Mouse (Mus musculus) lung, postnatal 14 days (tissue): ENCODE measurements around the gene Hsdl1.

Experiments
- DNase-seq: peaks from one replicate; pipeline ENCODE4 v3.0.0; 2021

Gene Hsdl1

GRCm38 (mm10) chr8:119516674-119517073 lies 58.3 kb downstream of the Hsdl1 start:
- no peak for DNase-seq

- DNase-seq, result no peak
These were observed 59.2 kb downstream of the Hsdl1 start for GRCm38 (mm10) chr8:119515767-119516166.

- DNase-seq, result no peak
These were observed 60.0 kb downstream of the Hsdl1 start for GRCm38 (mm10) chr8:119514940-119515339.

- DNase-seq, result peak; percentile 11
These were observed 61.6 kb downstream of the Hsdl1 start for GRCm38 (mm10) chr8:119513405-119513804.
